Mouse (Mus musculus) embryonic fibroblast, embryonic 13.5 days (primary cell): ENCODE measurements around the gene Rev1. TPM values are rescaled to one million over a fixed set of nuclear protein-coding genes. Genes with fewer than 3 reads are reported as not detected.

Experiments used
- H3K27ac ChIP-seq: 2 replicates; pipeline ENCODE4 v1.5.1; 2012; ENCODE audit warnings: low read length, control low read depth, inconsistent platforms; ENCODE audit not compliant: insufficient read depth
- H3K4me1 ChIP-seq: 2 replicates; pipeline ENCODE4 v1.6.1; 2011; ENCODE audit warnings: low read length; ENCODE audit not compliant: control insufficient read depth, insufficient read depth
- H3K4me3 ChIP-seq: 2 replicates; pipeline ENCODE4 v1.5.1; 2011; ENCODE audit warnings: mild to moderate bottlenecking, control low read depth, low read length; ENCODE audit not compliant: insufficient read depth
- CTCF ChIP-seq: IDR thresholded peaks from 2 replicates; pipeline ENCODE4 v1.5.1; 2011; ENCODE audit warnings: mild to moderate bottlenecking, control low read depth, low read length, moderate library complexity, borderline replicate concordance; ENCODE audit not compliant: insufficient read depth
- POLR2A ChIP-seq: IDR thresholded peaks from 2 replicates; pipeline ENCODE4 v1.6.1; 2011; ENCODE audit warnings: low read depth, mild to moderate bottlenecking, control low read depth, low read length, moderate library complexity
- polyA plus RNA-seq: library from polyadenylated mRNA; stranded (reverse); fragments of >200 nt; gene quantifications from 2 replicates; pipeline ENCODE4 v1.2.4, GENCODE M21; 2011; ENCODE audit warnings: low read depth; ENCODE audit not compliant: missing spikeins, insufficient read length

Rev1 gene
- polyA plus RNA-seq, 1 experiment = 29.8 TPM

- Histone ChIP-seq H3K27ac (no peak overlapping the region), H3K4me1 (no peaks in the 10 kb centered on the region; the same call in 1 of the 2 replicates), H3K4me3 (no peak overlapping the region)
- TF ChIP-seq POLR2A = no peak
- TF ChIP-seq CTCF = no peak
Observed at GRCm38 (mm10) chr1:38132942-38133341, 3.3 kb upstream of the Rev1 start.

GRCm38 (mm10) chr1:38130715-38131483, 1.3 kb upstream of the Rev1 start:
- Histone ChIP-seq H3K4me3 (no peak overlapping the region), H3K27ac (no peak overlapping the region), H3K4me1 (peaks cover 2% of the 10 kb centered on the region)
- TF ChIP-seq CTCF = no peak
- TF ChIP-seq POLR2A = no peak

- H3K4me1 ChIP-seq = peaks cover 2% of the 10 kb centered on the region
- peak overlapping the region; percentile 75 for H3K27ac ChIP-seq
- TF ChIP-seq CTCF = no peak
- TF ChIP-seq POLR2A = no peak
- peak overlapping the region; percentile 97 for H3K4me3 ChIP-seq
Observed at GRCm38 (mm10) chr1:38128919-38129436, 623 bp downstream of the Rev1 start.

- TF ChIP-seq POLR2A (no peak), CTCF (no peak)
- no peak overlapping the region for H3K4me3 ChIP-seq
- H3K27ac ChIP-seq = no peak overlapping the region
- peaks cover 2% of the 10 kb centered on the region for H3K4me1 ChIP-seq
Observed at GRCm38 (mm10) chr1:38127036-38127435, 2.6 kb downstream of the Rev1 start.

- no peak overlapping the region for H3K27ac ChIP-seq
- TF ChIP-seq POLR2A (no peak), CTCF (no peak)
- H3K4me3 ChIP-seq = no peak overlapping the region
- H3K4me1 ChIP-seq = peaks cover 2% of the 10 kb centered on the region
Observed at GRCm38 (mm10) chr1:38126426-38126825, 3.2 kb downstream of the Rev1 start.

GRCm38 (mm10) chr1:38124261-38124660, 5.3 kb downstream of the Rev1 start:
- TF ChIP-seq POLR2A = no peak
- TF ChIP-seq CTCF = no peak
- Histone ChIP-seq H3K27ac (no peak overlapping the region), H3K4me1 (peaks cover 2% of the 10 kb centered on the region), H3K4me3 (no peak overlapping the region)

GRCm38 (mm10) chr1:38120877-38121276, 8.7 kb downstream of the Rev1 start:
- Histone ChIP-seq H3K4me1 (no peaks in the 10 kb centered on the region), H3K4me3 (no peak overlapping the region), H3K27ac (no peak overlapping the region)
- no peak for TF ChIP-seq POLR2A
- TF ChIP-seq CTCF = no peak

- Histone ChIP-seq H3K27ac (no peak overlapping the region), H3K4me1 (no peaks in the 10 kb centered on the region; the same call in 1 of the 2 replicates), H3K4me3 (no peak overlapping the region)
- TF ChIP-seq CTCF (no peak), POLR2A (no peak)
Observed at GRCm38 (mm10) chr1:38118624-38119023, 11.0 kb downstream of the Rev1 start.

- H3K27ac ChIP-seq = no peak overlapping the region
- no peak overlapping the region for H3K4me3 ChIP-seq
- TF ChIP-seq CTCF = no peak
- no peak for TF ChIP-seq POLR2A
- no peaks in the 10 kb centered on the region; the same call in 1 of the 2 replicates for H3K4me1 ChIP-seq
Observed at GRCm38 (mm10) chr1:38109786-38110185, 19.8 kb downstream of the Rev1 start.

- TF ChIP-seq CTCF = no peak
- no peak for TF ChIP-seq POLR2A
- no peaks in the 10 kb centered on the region for H3K4me1 ChIP-seq
Observed at GRCm38 (mm10) chr1:38103813-38104212, 25.8 kb downstream of the Rev1 start.

More at GRCm38 (mm10) chr1:38103813-38104212, 25.8 kb downstream of the Rev1 start:
- no peak overlapping the region for H3K4me3 ChIP-seq
- H3K27ac ChIP-seq = no peak overlapping the region
